ENCODE assay signal across 13 mouse cellular contexts in genomic region chr12:70369348-70369747, GRCm38 (mm10). TPM values are rescaled to one million over a fixed set of nuclear protein-coding genes. Genes with fewer than 3 reads are reported as not detected.
"Had no signal": no experiment of that assay in that cellular context is flagged by ENCODE, and none has a peak within 500 bp of the region (broad histone marks: within the 10 kb centered on the region; RNA-seq: fewer than 3 reads in every experiment).

No protein-coding gene starts in this region.

- H3K9me3 ChIP-seq: limb, embryonic 12.5 days; liver, embryonic 13.5 days; lung, embryonic 15.5 days had no signal

- H3K9ac ChIP-seq: limb, embryonic 12.5 days; liver, embryonic 13.5 days; liver, postnatal 0 days; lung, embryonic 15.5 days had no signal

- H3K4me3 ChIP-seq: limb, embryonic 12.5 days; liver, embryonic 13.5 days; lung, embryonic 15.5 days had no signal

- H3K27me3 ChIP-seq: limb, embryonic 12.5 days; liver, embryonic 13.5 days; lung, embryonic 15.5 days had no signal

- ATAC-seq: liver, postnatal 0 days; midbrain, embryonic 16.5 days had no signal

- H3K4me2 ChIP-seq: limb, embryonic 12.5 days; liver, embryonic 13.5 days; lung, embryonic 15.5 days had no signal

- H3K4me1 ChIP-seq: liver, embryonic 13.5 days had no signal

- H3K36me3 ChIP-seq: limb, embryonic 12.5 days; liver, embryonic 13.5 days; lung, embryonic 15.5 days had no signal

- DNase-seq: kidney, adult 8-10 months; kidney, postnatal 25 days; liver; liver, embryonic 13.5 days; liver, postnatal 0 days; retina, postnatal 1 day; spleen, adult 18-20 months; thymus, adult 2 months; thymus, postnatal 25 days had no signal

- H3K27ac ChIP-seq: limb, embryonic 12.5 days; liver, embryonic 13.5 days; lung, embryonic 15.5 days had no signal

RNA-seq across cellular contexts. Expression of gene Trim9, which starts 21.9 kb away (rescaled TPM):
- total RNA-seq: megakaryocyte-erythroid progenitor cell, adult 5-6 weeks had no signal
